Mouse (Mus musculus): ENCODE data around the gene Fabp6. TPM values are rescaled to one million over a fixed set of nuclear protein-coding genes. Genes with fewer than 3 reads are reported as not detected.
A peak's percentile ranks its signal among the peaks of the same experiment; 100 is the strongest.

The Fabp6 gene
- not detected in 2 replicates for polyA plus RNA-seq (2015; fragmentation: Nextera tagmentation; extraction: Ambion mirVana)

DNA sequence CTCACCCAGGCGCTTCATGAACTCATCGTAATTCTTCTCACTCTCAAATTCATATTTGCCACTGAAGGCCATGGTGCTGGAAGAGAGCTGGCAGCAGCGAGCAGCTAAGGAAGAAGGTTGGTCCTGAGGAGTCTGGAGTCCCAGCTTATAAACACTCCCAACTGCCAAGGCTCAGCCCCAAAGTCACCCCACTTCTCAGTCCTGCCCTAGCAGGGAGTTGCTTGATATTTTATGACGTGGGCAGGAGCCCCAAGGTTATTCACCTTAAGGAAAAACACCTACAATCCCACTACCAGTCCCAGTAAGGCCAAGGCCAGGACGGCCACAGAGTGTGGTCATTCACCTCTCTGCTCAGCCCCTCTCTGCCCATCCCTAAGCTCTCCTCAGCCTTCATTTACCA is at the start of gene Fabp6:
Gene Fabp6 (minus strand): TSS at position 101 of the 400 bp plus-strand sequence.
- no peaks in the 10 kb centered on the region for H3K36me3 ChIP-seq
- WGBS: 93% methylated on average over 5 of the region's 5 CpGs
- ATAC-seq (ENCODE audit: low FRiP score): no peak
- no peak within 1 kb of the TSS for H3K9ac ChIP-seq (replicated peaks)
- H3K27ac ChIP-seq (replicated peaks): no peak within 1 kb of the TSS
- no peak within 1 kb of the TSS for H3K4me2 ChIP-seq
- H3K4me1 ChIP-seq: no peaks in the 10 kb centered on the region
- H3K4me3 ChIP-seq (replicated peaks): no peak within 1 kb of the TSS
- H3K9me3 ChIP-seq (replicated peaks): no peaks in the 10 kb centered on the region
- no peaks in the 10 kb centered on the region for H3K27me3 ChIP-seq (replicated peaks)

DNA sequence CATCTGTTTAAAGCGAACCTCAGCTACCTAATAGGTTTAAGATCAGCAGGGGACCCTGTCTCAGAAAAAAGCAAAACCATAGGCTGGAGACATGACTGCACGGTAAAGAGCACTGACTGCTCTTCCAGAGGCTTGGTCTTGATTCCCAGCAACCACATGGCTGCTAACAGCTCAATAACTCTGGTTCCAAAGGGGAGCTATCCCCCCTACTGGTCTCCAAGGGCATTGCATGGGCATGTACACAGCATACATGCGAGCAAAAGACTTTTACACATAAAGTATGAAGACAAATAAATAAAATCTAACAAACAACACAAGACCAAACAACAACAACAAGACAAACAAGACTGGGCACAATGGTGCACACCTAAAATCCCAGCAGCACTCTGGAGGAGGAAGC is 43.9 kb upstream of the Fabp6 start:
- no peak for ATAC-seq (ENCODE audit: low FRiP score)
- 91% methylated on average over 3 of the region's 3 CpGs for WGBS
- H3K27ac ChIP-seq (replicated peaks): no peak overlapping the region

GRCm38 (mm10) chr11:43643180-43643591 is 41.8 kb upstream of the Fabp6 start:
- Histone ChIP-seq H3K36me3 (no peaks in the 10 kb centered on the region), H3K27ac (replicated peaks) (peak overlapping the region; percentile 58), H3K27me3 (replicated peaks) (no peaks in the 10 kb centered on the region), H3K4me2 (no peak overlapping the region), H3K4me1 (peaks cover 16% of the 10 kb centered on the region), H3K4me3 (replicated peaks) (no peak overlapping the region), H3K9ac (replicated peaks) (no peak overlapping the region), H3K9me3 (replicated peaks) (no peaks in the 10 kb centered on the region)
- WGBS: 22% methylated on average over 2 of the region's 2 CpGs
- peak; percentile 85 for ATAC-seq (ENCODE audit: low FRiP score)

More for the DNA sequence above, 43.9 kb upstream of the Fabp6 start:
- Histone ChIP-seq H3K27me3 (replicated peaks) (no peaks in the 10 kb centered on the region), H3K9me3 (replicated peaks) (no peaks in the 10 kb centered on the region), H3K4me2 (no peak overlapping the region), H3K4me3 (replicated peaks) (no peak overlapping the region), H3K36me3 (no peaks in the 10 kb centered on the region), H3K4me1 (peaks cover 16% of the 10 kb centered on the region), H3K9ac (replicated peaks) (no peak overlapping the region)

DNA sequence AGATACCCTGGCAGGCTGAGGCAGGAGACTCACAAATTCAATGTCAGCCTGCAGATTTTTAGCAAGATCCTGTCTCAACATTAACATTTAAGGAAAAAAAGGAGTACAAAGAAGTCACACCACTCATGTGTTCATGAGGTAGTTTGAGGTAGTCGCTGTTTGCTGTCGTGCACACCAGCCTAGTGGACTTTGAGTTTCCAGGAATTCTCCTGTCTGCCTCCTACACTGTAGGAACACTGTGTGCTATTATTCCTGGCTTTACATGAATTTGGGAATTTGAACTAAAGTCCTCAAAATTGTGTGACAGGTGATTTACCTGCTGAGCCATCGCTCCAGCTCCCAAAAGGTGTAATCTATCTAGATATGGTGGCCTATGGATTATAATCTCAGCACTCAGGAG is 37.1 kb upstream of the Fabp6 start:
- no peak for ATAC-seq (ENCODE audit: low FRiP score)
- WGBS: 97% methylated on average over 3 of the region's 3 CpGs
- Histone ChIP-seq H3K27ac (replicated peaks) (no peak overlapping the region), H3K27me3 (replicated peaks) (no peaks in the 10 kb centered on the region), H3K4me2 (no peak overlapping the region), H3K9me3 (replicated peaks) (no peaks in the 10 kb centered on the region), H3K4me3 (replicated peaks) (no peak overlapping the region), H3K4me1 (peaks cover 17% of the 10 kb centered on the region), H3K9ac (replicated peaks) (no peak overlapping the region), H3K36me3 (no peaks in the 10 kb centered on the region)

GRCm38 (mm10) chr11:43636761-43637160 is 35.4 kb upstream of the Fabp6 start:
- no peaks in the 10 kb centered on the region for H3K27me3 ChIP-seq (replicated peaks)
- H3K36me3 ChIP-seq: no peaks in the 10 kb centered on the region
- H3K4me3 ChIP-seq (replicated peaks): no peak overlapping the region
- WGBS: 52% methylated on average over 4 of the region's 4 CpGs
- H3K4me2 ChIP-seq: no peak overlapping the region
- H3K4me1 ChIP-seq: peaks cover 12% of the 10 kb centered on the region
- no peaks in the 10 kb centered on the region for H3K9me3 ChIP-seq (replicated peaks)
- ATAC-seq (ENCODE audit: low FRiP score): no peak
- H3K9ac ChIP-seq (replicated peaks): no peak overlapping the region
- H3K27ac ChIP-seq (replicated peaks): no peak overlapping the region

GRCm38 (mm10) chr11:43633658-43634401 is 32.5 kb upstream of the Fabp6 start:
- no peaks in the 10 kb centered on the region for H3K36me3 ChIP-seq
- H3K4me2 ChIP-seq: peak overlapping the region; percentile 36
- H3K9me3 ChIP-seq (replicated peaks): no peaks in the 10 kb centered on the region
- H3K9ac ChIP-seq (replicated peaks): no peak overlapping the region
- H3K27me3 ChIP-seq (replicated peaks): no peaks in the 10 kb centered on the region
- H3K4me3 ChIP-seq (replicated peaks): no peak overlapping the region
- no peak overlapping the region for H3K27ac ChIP-seq (replicated peaks)
- ATAC-seq (ENCODE audit: low FRiP score): peak; percentile 79
- 14% methylated on average over 19 of the region's 19 CpGs for WGBS
- peaks cover 12% of the 10 kb centered on the region for H3K4me1 ChIP-seq

DNA sequence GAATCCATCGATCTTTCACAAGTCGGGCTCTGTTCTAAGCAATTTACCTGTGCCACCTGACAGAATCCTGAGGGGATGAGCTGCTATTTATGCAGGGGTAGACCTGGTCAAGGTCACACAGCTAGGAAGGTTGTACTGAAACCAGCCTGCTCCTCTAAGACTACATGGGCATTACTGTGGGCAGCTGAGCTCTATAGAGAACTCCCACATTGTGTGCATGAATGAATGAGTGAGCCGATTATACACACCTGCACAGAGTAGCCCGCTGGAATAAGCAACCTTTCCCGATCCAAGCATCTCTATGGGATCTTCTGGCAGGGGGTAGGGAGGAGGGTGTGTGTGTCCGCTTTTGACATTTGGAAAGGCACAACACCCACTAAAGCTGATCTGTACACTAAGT is 31.8 kb upstream of the Fabp6 start:
- Histone ChIP-seq H3K9me3 (replicated peaks) (no peaks in the 10 kb centered on the region), H3K4me2 (no peak overlapping the region), H3K4me3 (replicated peaks) (no peak overlapping the region), H3K4me1 (peaks cover 12% of the 10 kb centered on the region), H3K27me3 (replicated peaks) (no peaks in the 10 kb centered on the region), H3K36me3 (no peaks in the 10 kb centered on the region), H3K9ac (replicated peaks) (no peak overlapping the region), H3K27ac (replicated peaks) (no peak overlapping the region)
- ATAC-seq (ENCODE audit: low FRiP score): peak; percentile 8; the same call in 1 of the 2 replicates
- 86% methylated on average over 6 of the region's 6 CpGs for WGBS

- Histone ChIP-seq H3K4me2 (no peak overlapping the region), H3K4me1 (peaks cover 12% of the 10 kb centered on the region), H3K9ac (replicated peaks) (no peak overlapping the region), H3K4me3 (replicated peaks) (no peak overlapping the region), H3K27me3 (replicated peaks) (no peaks in the 10 kb centered on the region), H3K9me3 (replicated peaks) (no peaks in the 10 kb centered on the region), H3K27ac (replicated peaks) (no peak overlapping the region), H3K36me3 (no peaks in the 10 kb centered on the region)
- WGBS: 63% methylated on average over 4 of the region's 4 CpGs
- ATAC-seq (ENCODE audit: low FRiP score): no peak
Measured at GRCm38 (mm10) chr11:43632566-43632965, 31.2 kb upstream of the Fabp6 start.

GRCm38 (mm10) chr11:43631645-43632044 is 30.3 kb upstream of the Fabp6 start:
- Histone ChIP-seq H3K27ac (replicated peaks) (no peak overlapping the region), H3K36me3 (no peaks in the 10 kb centered on the region), H3K9me3 (replicated peaks) (no peaks in the 10 kb centered on the region), H3K9ac (replicated peaks) (no peak overlapping the region), H3K4me3 (replicated peaks) (no peak overlapping the region), H3K4me2 (no peak overlapping the region), H3K27me3 (replicated peaks) (no peaks in the 10 kb centered on the region), H3K4me1 (peaks cover 20% of the 10 kb centered on the region)
- 92% methylated on average over 9 of the region's 9 CpGs for WGBS
- ATAC-seq (ENCODE audit: low FRiP score): no peak

DNA sequence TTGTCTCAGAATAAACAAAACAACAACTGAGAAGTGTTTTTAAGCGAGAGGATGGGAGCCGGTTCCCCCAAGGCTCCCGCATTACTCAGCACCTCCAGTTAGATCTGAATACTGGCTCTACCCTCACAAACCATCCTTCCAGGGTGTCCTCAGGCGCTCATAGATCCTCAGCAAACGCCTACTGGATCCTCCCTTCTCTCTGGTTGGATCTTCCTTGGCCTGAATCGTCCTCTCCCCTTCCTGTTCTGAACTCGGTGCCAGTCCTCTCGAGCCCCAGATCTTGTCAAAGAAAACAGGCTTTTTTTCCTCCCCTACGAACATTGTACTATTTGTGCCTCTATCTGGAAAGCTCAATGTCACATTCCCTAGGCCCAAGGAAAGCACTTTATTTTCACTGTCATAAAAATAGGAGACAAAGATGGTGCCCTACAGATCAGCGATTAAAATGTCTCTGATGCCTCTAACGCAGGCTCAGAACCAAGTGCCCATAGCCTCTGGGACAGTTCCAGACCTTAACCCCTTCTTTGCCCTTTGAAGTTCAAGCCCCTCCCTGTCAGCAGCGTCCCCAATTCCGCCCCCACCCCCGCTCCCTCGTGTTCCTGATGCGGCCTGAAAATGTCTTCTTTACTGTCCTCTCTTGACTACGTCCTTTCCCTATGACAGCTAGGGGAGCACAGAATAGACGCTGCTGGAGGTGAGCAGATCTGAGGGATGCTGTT is 25.7 kb upstream of the Fabp6 start:
- Histone ChIP-seq H3K4me1 (peaks cover 16% of the 10 kb centered on the region), H3K9ac (replicated peaks) (no peak overlapping the region; the same call in 1 of the 2 replicates), H3K36me3 (no peaks in the 10 kb centered on the region), H3K4me2 (peak overlapping the region; percentile 48), H3K27ac (replicated peaks) (peak overlapping the region; percentile 65), H3K9me3 (replicated peaks) (no peaks in the 10 kb centered on the region), H3K4me3 (replicated peaks) (0 out of 2 replicates have a peak overlapping the region, but pooled peaks have one; percentile 12), H3K27me3 (replicated peaks) (no peaks in the 10 kb centered on the region)
- ATAC-seq (ENCODE audit: low FRiP score): peak; percentile 54; the same call in 1 of the 2 replicates
- 33% methylated on average over 18 of the region's 18 CpGs for WGBS

DNA sequence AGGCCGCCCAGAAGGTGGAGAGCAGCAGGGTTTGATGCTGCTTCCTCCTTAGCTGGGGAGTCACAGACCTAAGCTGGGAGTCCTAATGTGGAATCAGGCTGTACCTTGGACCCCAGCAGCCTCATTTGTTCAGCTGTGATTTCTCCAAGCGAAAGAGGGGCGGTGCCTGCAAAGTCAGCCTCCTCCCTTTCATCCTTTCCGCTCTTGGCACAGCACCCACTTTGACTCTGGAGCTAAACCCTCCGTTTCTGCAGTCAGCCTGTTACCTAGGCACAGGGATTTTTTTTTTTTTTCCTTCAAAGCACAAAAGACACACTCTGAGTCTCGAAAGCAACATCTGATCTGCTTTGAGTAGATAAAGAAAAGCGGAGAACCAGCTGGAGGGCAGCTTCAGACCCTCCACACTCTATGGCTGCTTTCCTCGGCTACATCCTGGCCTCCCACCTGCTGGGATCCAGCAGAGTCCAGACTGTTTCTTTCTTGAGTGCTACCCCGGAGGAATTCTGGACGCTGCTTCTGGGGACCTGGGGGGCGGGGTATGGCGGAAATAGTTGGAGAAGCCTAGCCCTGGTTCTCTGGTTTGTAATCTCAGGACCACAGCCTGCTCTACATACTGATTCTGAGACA is 25.1 kb upstream of the Fabp6 start:
- Histone ChIP-seq H3K36me3 (no peaks in the 10 kb centered on the region), H3K27me3 (replicated peaks) (no peaks in the 10 kb centered on the region), H3K9ac (replicated peaks) (no peak overlapping the region; the same call in 1 of the 2 replicates), H3K27ac (replicated peaks) (peak overlapping the region; percentile 65), H3K4me3 (replicated peaks) (peak overlapping the region; percentile 12; the same call in 1 of the 2 replicates), H3K4me2 (peak overlapping the region; percentile 48), H3K4me1 (peaks cover 16% of the 10 kb centered on the region), H3K9me3 (replicated peaks) (no peaks in the 10 kb centered on the region)
- ATAC-seq (ENCODE audit: low FRiP score): peak; percentile 23; the same call in 1 of the 2 replicates
- WGBS: 10% methylated on average over 12 of the region's 12 CpGs
